Mouse (Mus musculus): Measurements from ENCODE around the gene Exosc2.

- TF ChIP-seq CTCF (IDR thresholded peaks at IDR 0.05; ENCODE audit: low read depth, low read length) (no peak), POLR2A (IDR thresholded peaks at IDR 0.05; ENCODE audit: borderline replicate concordance, low read depth, low read length) (no peak)
Measured at GRCm38 (mm10) chr2:31719202-31719880, 48.8 kb downstream of the Exosc2 start.
